8 mouse cellular contexts compared by ENCODE assay signal in genomic region chr4:150784491-150785451, GRCm38 (mm10).
DNase-seq lines count a peak whose midpoint lies in the region; ATAC-seq and TF ChIP-seq lines count a peak whose summit lies in the region.

No protein-coding gene starts in this region.

- DNase-seq in spleen, adult 2 months (ENCODE audit: low read depth in 1 of 2, low spot score in 2 of 2): no peak
- no peak for DNase-seq in spleen, adult 18-20 months
- peak; percentile 62 to 84 for DNase-seq in kidney, postnatal 25 days
- peak; percentile 55 to 79 for DNase-seq in lung, postnatal 4 days
- no peak for DNase-seq in right cerebral cortex, adult 18-20 months
- DNase-seq in right cerebral cortex, postnatal 14 days: no peak

- TF ChIP-seq CTCF in spleen, adult 2 months (IDR thresholded peaks at IDR 0.05; ENCODE audit: extremely low read depth, insufficient read depth, insufficient read length, insufficient replicate concordance): no peak

- no peaks in the 10 kb centered on the region for H3K4me1 ChIP-seq in spleen, adult 2 months (ENCODE audit: control insufficient read depth, insufficient read depth, insufficient read length)
- H3K4me1 ChIP-seq in heart, embryonic 12.5 days (replicated peaks): peaks cover 17% of the 10 kb centered on the region; the same call in 1 of the 2 replicates

- peak overlapping the region; percentile 56 for H3K27ac ChIP-seq in spleen, adult 2 months (ENCODE audit: insufficient read depth, low read length)
- H3K27ac ChIP-seq in heart, embryonic 12.5 days (ENCODE audit: poor library complexity, severe bottlenecking): 0 out of 2 replicates have a peak overlapping the region, but pooled peaks have one; percentile 27

- 83% methylated on average over 14 of the region's 14 CpGs for WGBS in spleen, adult 2 months
- 57% methylated on average over 14 of the region's 14 CpGs for WGBS in heart, embryonic 12.5 days

- H3K4me2 ChIP-seq in heart, embryonic 12.5 days: no peak overlapping the region

- peak; percentile 54; the same call in 1 of the 2 replicates for ATAC-seq in heart, embryonic 12.5 days (ENCODE audit: insufficient number of reproducible peaks, low FRiP score)
- no peak for ATAC-seq in megakaryocyte, adult 5-6 weeks (ENCODE audit: poor library complexity, severe bottlenecking)

- no peaks in the 10 kb centered on the region for H3K36me3 ChIP-seq in spleen, adult 2 months (ENCODE audit: control insufficient read depth, insufficient read depth, low read length)
- no peaks in the 10 kb centered on the region for H3K36me3 ChIP-seq in heart, embryonic 12.5 days

- no peak overlapping the region for H3K4me3 ChIP-seq in spleen, adult 2 months (ENCODE audit: extremely low read depth, insufficient read depth, insufficient read length)
- no peak overlapping the region for H3K4me3 ChIP-seq in heart, embryonic 12.5 days

- TF ChIP-seq POLR2A in spleen, adult 2 months (IDR thresholded peaks at IDR 0.05; ENCODE audit: low read depth, low read length): no peak

- H3K9me3 ChIP-seq in heart, embryonic 12.5 days (replicated peaks): no peaks in the 10 kb centered on the region

- H3K9ac ChIP-seq in heart, embryonic 12.5 days: no peak overlapping the region

- H3K27me3 ChIP-seq in spleen, adult 2 months (ENCODE audit: control insufficient read depth, insufficient read depth, low read length): no peaks in the 10 kb centered on the region
- H3K27me3 ChIP-seq in heart, embryonic 12.5 days (replicated peaks): no peaks in the 10 kb centered on the region

Comparison
In these comparisons a context has a peak if more than half of its experiments do, and no peak if none do; other contexts are left out.
1. DNase-seq: peak in kidney, postnatal 25 days (2 of 2) and lung, postnatal 4 days (2 of 2); none in spleen, adult 2 months (0 of 2), spleen, adult 18-20 months (0 of 2), right cerebral cortex, adult 18-20 months (single experiment) and right cerebral cortex, postnatal 14 days (single experiment).